Mouse (Mus musculus): ENCODE measurements around the gene Apoc2.

Apoc2 gene

DNA sequence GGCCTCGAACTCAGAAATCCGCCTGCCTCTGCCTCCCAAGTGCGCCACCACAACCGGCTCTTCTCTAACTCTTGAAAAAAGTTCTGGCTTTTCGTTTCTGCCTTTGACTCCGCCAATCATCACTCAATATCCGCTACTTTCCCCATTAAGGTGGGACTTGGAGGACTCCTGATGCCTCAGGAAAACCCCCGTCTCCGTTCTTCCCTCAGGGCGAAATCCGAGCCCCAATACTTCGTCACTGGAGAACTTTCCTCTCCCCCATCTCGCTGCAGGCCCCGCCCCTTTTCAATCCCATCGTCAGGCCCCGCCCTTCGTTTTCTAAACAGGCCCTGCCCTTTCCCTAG lies 49.6 kb downstream of the Apoc2 start:
- DNase-seq, result no peak

- DNase-seq, result peak; percentile 23
These were observed 50.0 kb downstream of the Apoc2 start for GRCm38 (mm10) chr7:19627721-19628120.

GRCm38 (mm10) chr7:19623433-19623832 lies 54.3 kb downstream of the Apoc2 start:
- no peak for DNase-seq

- DNase-seq, result no peak
These were observed 55.5 kb downstream of the Apoc2 start for GRCm38 (mm10) chr7:19622241-19622640.
